Mouse (Mus musculus): ENCODE measurements around the gene Cspg5.

Gene Cspg5

DNA sequence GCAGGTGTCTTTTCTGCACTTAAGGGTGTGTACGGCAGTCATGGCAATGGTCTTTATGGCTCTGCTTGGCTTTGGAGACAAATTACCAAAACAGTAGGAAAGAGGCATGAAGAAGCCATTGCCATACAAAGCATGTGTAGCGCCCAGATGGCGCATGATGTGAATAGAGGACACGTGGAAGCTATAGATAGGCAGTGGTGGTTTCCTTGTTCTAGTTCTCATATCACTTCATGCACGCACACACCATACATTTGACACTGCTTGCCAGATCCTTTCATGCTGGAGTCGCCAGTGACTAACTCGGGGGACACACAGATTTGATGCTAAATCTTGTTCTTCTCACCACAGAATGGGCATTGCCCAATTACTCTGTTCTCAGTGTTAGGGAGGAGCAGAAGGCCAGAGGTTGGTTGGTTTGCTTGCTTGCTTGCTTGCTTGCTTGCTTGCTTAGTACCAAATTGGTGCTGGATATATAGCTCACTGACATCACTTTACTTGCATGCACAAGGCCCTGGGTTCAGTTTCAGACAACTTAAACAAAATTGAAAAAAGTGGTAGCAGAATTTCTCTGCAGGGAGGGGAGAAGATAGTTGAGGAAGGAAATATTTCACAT lies at the start of gene Cspg5:
Gene Cspg5 (plus strand): TSS at position 563 of the 613 bp plus-strand sequence.
- DNase-seq: no peak

DNA sequence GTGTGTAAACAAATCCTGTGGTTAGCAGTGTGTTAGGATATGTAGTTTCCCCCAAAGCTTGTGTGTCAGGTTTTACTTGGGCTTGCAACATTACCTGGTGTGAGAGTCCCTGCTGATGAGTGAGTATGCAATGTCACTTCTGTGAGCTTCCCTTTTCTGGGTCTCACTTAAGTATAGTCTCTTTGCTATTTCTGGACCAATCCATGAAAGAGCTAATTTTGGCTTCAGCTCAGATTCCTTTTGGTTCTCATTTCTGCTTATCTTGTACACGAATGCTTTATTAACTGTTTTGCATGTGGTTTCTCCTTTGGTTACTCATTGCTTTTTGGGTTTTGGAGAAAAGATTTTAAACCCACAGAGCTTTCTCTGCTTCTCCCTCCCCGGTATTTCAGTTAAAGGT lies 43.7 kb upstream of the Cspg5 start:
- no peak for DNase-seq

DNA sequence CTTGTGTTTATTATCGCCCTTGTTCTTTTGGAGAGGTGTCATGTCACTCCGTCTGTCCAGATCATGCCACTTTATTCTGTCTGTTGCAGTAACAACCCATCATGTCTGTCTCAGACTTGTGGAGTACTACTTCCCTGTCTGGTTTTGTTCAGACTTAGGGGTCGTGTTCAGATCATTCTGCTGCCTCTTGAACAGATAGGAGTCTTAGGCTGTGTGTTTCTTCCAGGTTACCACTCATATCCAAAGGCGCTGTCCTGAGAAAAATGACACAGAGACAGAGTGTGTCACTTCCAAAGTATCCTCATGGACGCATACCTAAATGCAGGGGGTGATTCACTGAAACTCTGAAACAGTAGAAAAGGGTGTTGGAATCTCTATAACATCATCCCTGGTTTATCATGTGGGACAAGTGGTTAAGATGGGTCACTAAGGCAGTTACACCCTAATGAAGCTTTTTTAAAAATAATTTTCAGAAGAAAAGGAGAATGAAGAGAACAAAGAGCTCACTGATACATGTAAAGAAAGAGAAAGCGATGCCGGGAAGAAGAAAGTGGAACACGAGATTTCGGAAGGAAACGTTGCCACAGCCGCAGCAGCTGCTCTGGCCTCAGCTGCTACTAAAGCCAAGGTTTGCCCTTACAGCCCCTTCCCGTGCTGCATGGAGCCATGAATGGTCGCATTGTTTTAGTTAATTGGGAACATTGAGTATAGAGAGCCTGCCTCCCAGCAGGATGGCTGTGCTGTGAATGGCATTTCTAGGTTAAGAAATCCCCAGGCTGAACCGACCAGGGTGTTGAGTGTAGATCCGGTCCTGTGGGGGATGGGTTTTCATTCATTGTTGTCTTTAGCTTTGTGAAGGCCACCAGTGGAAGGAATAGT lies 37.8 kb upstream of the Cspg5 start:
- no peak for DNase-seq

DNA sequence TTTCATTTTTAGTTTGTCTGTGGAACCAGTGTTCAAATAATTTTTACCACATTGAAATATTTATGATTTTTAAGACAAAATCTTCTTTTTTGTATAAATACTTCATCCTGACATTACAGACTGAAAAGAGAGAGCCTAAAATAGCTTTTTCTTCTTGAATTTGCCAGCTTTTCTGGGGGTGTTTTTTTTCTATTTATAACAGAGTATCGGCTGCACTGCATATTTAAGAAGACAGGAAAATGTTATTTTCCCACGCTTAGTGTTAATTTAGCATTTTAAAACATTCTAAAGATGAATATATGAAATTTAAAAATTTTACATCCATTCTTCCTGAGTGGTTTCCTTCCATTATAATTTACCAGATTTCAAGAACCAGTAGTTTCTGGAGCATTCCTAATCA lies 37.1 kb upstream of the Cspg5 start:
- DNase-seq: no peak

DNA sequence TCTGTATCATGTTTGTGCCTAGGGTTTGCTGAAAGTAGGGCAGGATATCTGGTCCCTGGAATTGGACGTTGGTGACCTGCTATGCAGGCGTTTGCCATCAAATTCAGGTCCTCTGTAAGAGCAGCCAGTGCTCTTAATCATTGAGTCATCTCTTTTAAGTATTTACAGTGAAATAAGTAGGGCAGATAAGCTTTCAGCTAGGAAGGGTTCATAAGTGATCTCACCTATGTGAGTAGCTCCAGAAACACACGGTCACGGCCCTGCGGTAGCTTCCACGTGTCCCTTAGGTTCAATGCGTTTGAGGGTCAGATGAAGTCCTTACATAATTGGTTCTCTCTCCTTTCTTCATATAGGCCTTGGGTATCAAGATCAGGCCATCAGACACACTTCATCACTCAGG lies 35.3 kb upstream of the Cspg5 start:
- DNase-seq: no peak

DNA sequence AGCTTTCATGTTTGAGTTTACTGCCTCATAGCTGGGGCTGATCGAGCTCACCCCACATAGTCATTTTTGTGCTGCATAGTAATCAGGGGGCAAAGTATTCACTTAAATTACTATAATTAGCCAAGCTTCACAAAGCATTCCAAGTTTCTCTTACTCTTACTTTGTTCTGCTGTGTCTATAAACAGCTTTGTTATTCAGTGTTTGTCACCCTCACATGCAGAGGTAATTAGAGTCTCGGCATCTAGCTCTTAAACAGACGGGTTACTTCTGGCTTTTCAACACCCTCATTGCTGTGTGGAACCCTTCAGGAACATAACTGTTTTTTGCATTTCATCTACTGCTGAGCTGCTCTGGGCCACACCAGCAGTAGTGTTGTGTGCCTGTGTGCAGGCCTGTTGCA lies 34.6 kb upstream of the Cspg5 start:
- DNase-seq: no peak

DNA sequence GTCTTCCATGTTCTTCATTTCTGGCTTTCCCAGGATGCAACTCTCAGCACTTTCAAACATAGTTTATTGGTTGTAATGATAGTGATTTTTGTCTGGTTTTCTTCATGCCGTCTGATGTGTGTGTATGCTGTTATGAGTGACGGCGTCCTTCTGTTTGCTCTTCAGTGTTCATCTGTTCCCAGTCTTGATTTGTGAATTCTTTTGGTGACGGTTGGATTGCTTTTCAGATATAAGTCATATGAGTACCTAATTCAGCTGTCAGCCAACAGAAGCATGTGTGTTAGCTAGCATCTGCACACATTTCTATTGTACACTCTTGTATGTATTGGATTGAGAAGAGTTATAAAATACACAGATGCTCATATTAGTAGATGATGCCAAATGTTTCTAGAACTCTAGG lies 19.3 kb upstream of the Cspg5 start:
- no peak for DNase-seq

DNA sequence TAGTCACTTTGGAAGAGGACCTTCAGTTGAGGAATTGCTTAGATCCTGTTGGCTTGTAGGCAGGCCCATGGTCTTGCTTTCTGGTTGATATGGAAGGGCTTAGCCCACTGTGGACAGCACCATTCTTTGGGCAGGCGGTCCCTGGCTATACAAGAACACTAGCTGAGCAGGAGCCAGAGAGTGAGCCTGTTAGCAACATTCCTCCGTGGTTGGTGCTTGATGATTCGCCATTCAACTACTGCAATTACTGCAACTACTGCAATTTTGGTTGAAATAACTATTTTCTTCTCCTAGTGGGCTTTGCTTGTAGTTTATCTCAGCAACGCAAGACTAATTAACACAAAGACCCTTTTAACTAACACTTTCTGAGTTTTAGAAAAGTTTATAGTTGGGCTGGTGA lies 17.4 kb upstream of the Cspg5 start:
- no peak for DNase-seq

DNA sequence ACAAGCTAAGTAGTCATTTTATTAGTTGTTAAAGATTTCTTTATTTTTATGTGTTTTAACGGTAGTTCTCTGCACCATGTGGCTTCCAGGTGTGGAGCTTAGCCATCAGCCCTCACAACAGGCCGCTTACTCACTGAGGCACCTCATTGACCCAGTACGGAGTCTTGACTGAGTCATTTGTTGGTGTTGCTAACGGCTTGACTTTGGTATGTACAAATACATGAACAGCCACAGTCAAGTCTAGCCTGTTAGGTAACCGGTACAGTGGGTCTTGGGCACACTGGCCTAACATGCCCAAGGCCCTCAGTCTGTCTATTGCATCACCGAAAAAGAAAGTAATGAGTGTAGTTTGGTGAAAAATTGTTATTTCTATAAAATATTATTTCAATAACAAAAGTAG lies 14.9 kb upstream of the Cspg5 start:
- DNase-seq: no peak

DNA sequence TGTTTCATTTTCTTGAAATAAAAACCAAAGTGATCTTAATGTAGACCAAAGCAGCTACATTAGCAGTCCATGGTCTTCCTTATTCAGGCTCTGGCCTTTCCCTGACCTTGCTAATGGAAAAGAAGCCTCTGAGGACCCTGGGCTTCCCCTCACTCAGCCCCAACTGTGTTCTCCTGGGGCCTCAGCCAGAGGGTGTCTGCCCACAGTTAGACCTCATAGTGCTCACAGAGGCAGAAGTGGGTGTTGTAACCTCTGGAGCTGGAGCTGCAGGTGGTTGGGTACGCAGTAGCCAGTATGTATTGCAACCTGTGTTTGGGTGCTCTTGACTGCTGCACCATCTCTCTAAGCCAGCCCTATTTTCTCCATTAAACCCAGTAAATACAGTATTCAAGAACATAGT lies 14.5 kb upstream of the Cspg5 start:
- DNase-seq: no peak

DNA sequence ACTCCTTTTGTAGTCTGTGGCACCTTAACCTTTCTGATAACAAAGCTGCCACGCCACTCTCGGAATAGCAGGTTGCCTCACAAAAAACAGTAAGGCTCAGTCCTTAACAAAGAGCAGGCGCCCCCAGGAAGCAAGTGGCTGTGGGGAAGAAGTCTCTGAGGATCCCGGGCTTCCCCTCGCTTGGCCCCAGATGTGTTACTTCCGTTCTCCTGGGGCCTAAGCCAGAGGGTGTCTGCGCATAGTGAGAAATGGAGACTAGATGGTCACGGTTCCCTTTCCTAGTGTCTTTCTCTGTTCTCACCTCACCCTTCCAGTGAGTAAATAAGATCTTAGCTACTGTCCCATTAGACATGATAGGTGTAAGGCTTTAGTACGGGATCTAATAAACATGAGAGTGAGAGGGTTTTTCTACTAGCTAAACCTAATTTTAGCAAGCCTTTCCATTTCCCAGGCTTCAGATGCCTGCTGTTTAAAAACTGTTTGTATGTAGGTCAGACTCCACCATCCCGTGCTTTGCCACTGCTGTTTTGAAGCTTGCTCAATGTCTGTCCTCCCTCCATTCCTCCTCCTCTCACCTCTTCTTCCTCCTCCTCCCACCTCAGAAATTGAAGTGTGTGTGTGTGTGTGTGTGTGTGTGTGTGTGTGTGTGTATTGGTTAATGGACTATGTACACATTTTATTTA lies 13.9 kb upstream of the Cspg5 start:
- DNase-seq: no peak

DNA sequence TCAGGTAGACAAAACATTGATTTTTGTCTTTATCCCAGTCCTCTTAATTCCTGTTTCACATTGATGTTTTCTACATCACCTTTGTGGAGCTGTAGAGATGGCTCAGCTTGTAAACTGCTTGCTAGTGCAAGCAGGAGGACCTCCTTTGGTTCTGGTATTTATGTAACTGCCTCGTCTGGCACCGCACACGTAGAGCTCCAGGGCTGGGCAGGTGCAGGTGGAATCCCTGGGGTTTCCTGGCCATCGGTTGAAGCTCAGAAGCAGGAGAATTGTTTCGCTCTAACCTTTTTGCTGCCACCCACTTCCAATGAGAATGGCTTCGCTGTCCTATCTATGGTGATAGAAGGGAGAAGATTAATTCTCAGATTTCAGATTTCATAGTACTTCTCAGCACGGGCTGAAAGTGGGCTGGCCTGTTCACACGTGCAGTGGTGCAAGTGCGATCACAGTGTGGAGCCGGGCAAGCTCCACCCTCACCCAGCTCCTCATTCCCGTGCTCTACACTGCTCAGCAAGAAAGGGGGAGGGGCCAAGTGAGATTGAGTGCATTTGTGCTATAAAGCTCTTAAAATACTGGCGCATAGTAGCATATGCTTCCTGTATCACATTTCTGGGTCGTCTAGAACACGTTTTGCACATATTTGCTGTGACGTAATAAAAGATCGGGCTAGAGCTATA lies 13.1 kb upstream of the Cspg5 start:
- DNase-seq: no peak

DNA sequence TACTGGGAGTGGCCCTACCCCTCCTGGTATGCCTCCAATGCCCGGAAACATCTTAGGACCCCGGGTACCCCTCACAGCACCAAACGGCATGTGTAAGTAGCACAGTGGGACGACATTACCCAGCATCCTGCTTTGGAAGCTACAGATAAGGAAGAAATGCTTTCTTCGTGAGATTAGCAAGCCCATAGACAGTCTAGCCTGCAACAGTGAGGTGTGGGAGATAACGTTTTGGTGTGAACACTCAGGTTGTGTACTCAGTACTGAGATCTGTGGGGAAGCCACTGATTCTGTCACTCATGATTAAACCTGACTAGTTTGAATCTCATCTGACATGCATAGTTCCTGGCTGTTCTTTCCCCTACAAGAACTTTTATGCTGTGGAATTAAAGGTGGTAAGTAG lies 8.6 kb upstream of the Cspg5 start:
- DNase-seq: no peak

DNA sequence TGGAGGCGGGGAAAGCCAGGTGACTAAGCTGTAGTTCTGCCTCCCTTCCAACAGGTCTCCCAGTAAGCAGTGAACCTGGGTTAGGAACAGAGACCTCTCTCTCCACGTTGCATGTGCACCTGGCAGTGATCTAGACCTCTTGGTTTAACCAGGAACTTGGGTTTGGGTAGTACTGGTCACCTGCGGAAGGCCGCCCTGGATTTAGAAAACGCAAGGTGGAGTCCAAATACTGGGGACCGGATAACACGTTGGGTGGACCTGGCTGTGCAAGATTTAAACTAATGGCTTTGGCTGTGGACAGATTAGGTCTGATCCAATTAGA lies 945 bp downstream of the Cspg5 start:
- no peak for DNase-seq

DNA sequence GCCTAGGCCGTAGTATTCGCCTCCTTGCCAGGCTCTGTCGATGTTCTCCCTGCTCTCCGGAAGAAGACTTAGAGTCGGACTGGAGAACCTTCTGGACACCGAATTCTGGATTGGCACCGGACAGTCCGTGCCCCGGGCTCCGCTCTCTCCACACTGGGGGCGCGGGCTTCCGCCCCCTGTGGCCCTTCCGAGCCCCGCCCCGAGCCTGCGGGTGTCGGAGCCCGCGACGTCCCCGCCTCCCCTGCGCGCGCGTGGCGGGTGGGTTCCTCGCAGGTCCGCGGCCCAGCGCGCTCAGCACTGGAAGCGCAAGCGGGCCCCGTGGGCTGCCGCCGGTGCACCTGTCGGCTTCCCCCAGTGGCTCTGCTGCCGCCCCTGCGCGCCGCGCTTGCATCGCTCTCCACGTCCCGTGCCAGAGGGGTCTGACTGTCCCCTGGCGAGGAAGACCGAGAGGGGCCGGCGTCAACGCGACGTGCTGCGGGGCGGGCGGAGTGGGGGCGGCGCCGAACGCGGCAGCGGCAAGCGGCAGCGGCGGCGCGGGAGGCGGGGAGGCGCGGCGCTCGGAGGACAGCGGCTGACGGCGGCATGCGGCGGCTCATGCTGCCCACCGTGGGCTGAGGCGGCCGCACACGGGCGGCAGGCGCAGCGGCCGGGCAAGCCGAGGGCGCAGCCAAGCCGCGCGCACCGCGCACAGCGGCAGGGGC lies 1.5 kb downstream of the Cspg5 start:
- peak in 1 of 2 experiments; percentile 16 for DNase-seq

DNA sequence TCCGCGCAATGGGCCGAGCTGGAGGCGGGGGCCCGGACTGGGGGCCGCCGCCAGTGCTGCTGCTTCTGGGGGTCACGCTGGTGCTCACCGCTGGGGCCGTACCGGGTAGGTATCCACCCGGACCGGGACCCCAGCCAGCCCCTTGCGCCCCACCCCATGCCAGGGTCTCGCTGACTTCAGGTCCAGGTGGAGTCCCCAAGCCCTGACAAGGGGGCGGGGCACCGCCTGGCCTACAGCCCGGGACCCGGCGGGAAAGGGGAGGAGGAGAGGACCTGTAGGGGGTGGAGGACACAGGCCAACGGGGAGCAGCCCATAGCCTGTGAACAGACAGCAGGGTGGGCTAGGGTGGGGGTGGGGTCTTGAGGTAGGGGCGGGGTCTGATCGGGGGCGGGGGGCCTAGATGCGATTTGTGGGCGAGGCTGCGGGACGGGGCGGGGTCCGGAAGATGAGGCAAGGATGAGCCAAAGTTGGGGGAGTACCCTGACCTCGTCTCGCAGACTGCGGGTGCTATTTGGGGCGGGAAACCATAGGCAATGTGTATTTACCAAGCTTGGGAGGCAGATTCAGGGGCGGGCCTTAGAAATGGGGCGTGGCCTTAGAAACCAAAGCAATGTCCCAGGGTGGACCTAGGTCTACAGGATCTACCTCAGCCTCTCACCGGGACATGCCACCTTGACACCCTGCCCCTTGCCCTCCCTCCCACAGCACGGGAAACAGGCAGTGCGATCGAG lies 2.2 kb downstream of the Cspg5 start:
- DNase-seq: peak; percentile 13 to 19

DNA sequence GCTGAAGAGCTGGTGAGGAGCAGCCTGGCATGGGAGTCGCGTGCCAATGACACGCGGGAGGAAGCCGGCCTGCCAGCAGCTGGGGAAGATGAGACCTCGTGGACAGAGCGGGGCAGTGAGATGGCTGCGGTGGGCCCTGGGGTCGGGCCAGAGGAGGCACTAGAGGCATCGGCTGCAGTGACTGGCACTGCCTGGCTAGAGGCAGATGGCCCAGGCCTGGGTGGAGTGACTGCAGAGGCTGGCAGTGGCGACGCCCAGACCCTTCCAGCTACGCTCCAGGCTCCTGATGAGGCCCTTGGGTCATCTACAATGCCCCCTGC lies 2.7 kb downstream of the Cspg5 start:
- no peak for DNase-seq

DNA sequence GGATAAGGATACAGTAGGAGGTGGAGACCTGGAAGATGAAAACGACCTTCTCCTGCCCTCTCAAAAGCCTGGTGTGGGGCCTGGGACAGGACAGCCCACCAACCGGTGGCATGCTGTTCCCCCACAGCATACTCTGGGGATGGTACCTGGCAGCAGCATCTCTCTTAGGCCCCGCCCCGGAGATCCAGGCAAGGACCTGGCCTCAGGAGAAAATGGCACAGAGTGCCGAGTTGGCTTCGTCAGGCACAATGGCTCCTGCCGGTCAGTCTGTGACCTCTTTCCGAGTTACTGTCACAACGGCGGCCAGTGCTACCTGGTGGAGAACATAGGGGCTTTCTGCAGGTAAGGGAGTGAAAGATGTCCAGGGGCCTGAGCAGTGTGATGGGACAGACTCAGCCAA lies 3.5 kb downstream of the Cspg5 start:
- no peak for DNase-seq

DNA sequence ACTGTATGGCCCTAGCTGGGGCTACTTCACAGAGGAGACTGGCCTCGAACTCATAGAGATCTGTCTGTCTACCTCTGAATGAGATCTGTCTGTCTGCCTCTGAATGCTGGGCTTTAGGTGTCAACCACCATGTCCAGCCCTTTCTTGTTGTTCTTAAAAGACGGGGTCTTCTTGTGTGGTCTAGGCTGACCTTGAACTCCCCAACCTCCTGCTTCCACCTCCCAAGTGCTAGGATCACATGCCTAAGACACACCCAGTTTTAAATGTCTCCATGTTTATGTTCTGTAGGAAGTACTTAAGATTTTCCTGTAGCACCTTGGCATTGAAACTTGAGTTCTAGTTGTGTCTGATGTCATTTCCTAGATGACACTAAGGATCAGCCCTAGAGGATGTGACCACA lies 5.3 kb downstream of the Cspg5 start:
- DNase-seq: no peak

DNA sequence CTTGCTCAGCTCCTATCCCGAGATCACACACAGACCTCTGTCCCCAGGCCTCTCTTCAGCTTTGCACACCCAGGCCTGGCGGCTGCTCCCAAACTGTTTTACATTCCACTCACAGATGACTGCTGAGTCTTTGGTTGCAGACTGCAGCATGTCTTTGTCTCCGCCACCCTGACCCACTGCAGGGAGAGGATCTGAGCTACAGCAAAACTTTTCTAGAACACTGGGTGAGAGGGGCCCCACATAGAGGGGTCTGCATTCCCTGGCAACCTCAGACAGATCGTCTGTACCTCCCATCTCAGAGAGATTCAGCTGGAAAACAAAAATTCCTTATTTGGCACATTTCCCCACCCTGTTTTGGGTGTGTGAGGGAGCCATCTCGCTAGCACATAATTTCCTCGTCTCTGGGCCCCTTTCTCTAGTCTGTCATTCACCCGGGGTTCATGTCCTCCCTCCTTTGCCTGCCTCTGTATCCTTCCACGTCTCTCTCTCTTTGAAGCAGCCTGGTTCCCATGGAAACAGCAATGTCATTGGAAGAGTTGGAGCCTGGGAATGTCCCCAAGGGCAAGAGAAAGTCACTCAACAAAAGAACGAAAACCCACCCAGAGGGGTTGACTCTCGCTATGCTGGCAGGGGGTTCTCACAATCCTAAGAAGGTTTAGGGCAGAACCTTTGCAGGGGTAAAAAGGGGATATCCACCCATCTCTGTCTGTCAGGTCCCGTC lies 6.4 kb downstream of the Cspg5 start:
- no peak for DNase-seq

DNA sequence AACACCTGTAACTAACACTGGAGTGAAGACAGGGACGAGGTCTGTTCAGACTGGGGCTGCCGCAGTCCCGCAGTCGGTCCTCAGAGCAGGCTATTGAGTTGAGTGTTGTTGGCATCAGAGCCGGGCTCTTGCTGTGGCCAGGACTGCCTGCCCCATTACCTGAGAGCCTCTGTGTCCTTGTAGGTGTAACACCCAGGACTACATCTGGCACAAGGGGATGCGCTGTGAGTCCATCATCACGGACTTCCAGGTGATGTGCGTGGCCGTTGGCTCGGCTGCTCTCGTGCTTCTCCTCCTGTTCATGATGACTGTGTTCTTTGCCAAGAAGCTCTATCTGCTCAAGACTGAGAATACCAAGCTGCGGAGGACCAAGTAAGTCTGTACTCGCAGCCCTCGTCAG lies 7.2 kb downstream of the Cspg5 start:
- DNase-seq: no peak

Measured in thymus, adult 18-20 months (tissue).